Mouse (Mus musculus) kidney, embryonic 15.5 days (tissue): ENCODE data around the gene Elp5. TPM values are rescaled to one million over a fixed set of nuclear protein-coding genes. Genes with fewer than 3 reads are reported as not detected.
A peak's percentile ranks its signal among the peaks of the same experiment; 100 is the strongest.

Source experiments
- ATAC-seq: fragments of 200-750 bp; cut with Nextera tagmentation; replicated peaks from 2 replicates; pipeline ENCODE4 v1.8.0; 2017; ENCODE audit warnings: moderate TSS enrichment; ENCODE audit not compliant: low FRiP score
- H3K27ac ChIP-seq: fragments of 300-500 bp; sonication (generic); 2 replicates; pipeline ENCODE4 v1.5.1; 2015; ENCODE audit warnings: mild to moderate bottlenecking, inconsistent platforms
- H3K27me3 ChIP-seq: fragments of 300-500 bp; sonication (generic); 2 replicates; pipeline ENCODE4 v1.6.1; 2015; ENCODE audit warnings: inconsistent platforms
- H3K36me3 ChIP-seq: fragments of 300-500 bp; sonication (generic); 2 replicates; pipeline ENCODE4 v1.6.1; 2015; ENCODE audit warnings: inconsistent platforms
- H3K4me1 ChIP-seq: fragments of 300-500 bp; sonication (generic); 2 replicates; pipeline ENCODE4 v1.6.1; 2015; ENCODE audit warnings: inconsistent platforms
- H3K4me2 ChIP-seq: fragments of 300-500 bp; sonication (generic); 2 replicates; pipeline ENCODE4 v1.6.1; 2015; ENCODE audit warnings: moderate library complexity, mild to moderate bottlenecking, inconsistent platforms
- H3K4me3 ChIP-seq: fragments of 300-500 bp; sonication (generic); replicated peaks from 2 replicates; pipeline ENCODE4 v1.5.1; 2015; ENCODE audit warnings: mild to moderate bottlenecking, inconsistent platforms
- H3K9ac ChIP-seq: fragments of 300-500 bp; sonication (generic); 2 replicates; pipeline ENCODE4 v1.6.1; 2015; ENCODE audit warnings: mild to moderate bottlenecking, inconsistent platforms
- H3K9me3 ChIP-seq: fragments of 300-500 bp; sonication (generic); replicated peaks from 2 replicates; pipeline ENCODE4 v1.6.1; 2016; ENCODE audit warnings: inconsistent platforms
- WGBS: fragments of 180-500 bp; shearing (Covaris S2); methylation state at CpG from one replicate; pipeline ENCODE4 v1.1.7; 2015; ENCODE audit warnings: mixed read lengths; 5-methylcytosine and 5-hydroxymethylcytosine counted together
- polyA plus RNA-seq: library from polyadenylated mRNA; unstranded; fragments of >200 nt; fragmentation: Nextera tagmentation; extraction: Ambion mirVana; gene quantifications from 2 replicates; pipeline ENCODE4 v1.2.1, GENCODE M21; 2015

Gene Elp5
- polyA plus RNA-seq, 1 experiment from 2014 or later: 116 TPM

- H3K4me2 ChIP-seq: peak overlapping the region; percentile 69
- H3K27me3 ChIP-seq: peaks cover 12% of the 10 kb centered on the region
- under 1% methylated on average over 14 of the region's 14 CpGs for WGBS
- peak overlapping the region; percentile 94 for H3K27ac ChIP-seq
- H3K9me3 ChIP-seq: no peaks in the 10 kb centered on the region
- peak overlapping the region; percentile 62 for H3K9ac ChIP-seq
- ATAC-seq: peak; percentile 53
- H3K36me3 ChIP-seq: peaks cover 18% of the 10 kb centered on the region
- H3K4me3 ChIP-seq: peak overlapping the region; percentile 63
- H3K4me1 ChIP-seq: peaks cover 37% of the 10 kb centered on the region
Observed at GRCm38 (mm10) chr11:69948763-69949150, 33.6 kb downstream of the Elp5 start.

- peak within 1 kb of the TSS; percentile 94 for H3K27ac ChIP-seq
- no peaks in the 10 kb centered on the region for H3K9me3 ChIP-seq
- peak within 1 kb of the TSS; percentile 69 for H3K4me2 ChIP-seq
- peak; percentile 93 for ATAC-seq
- H3K4me3 ChIP-seq: peak within 1 kb of the TSS; percentile 63
- peaks cover 12% of the 10 kb centered on the region for H3K27me3 ChIP-seq
- H3K4me1 ChIP-seq: peaks cover 37% of the 10 kb centered on the region
- under 1% methylated on average over 34 of the region's 34 CpGs for WGBS
- H3K36me3 ChIP-seq: peaks cover 22% of the 10 kb centered on the region
- H3K9ac ChIP-seq: peak within 1 kb of the TSS; percentile 62
Observed at GRCm38 (mm10) chr11:69948066-69948762, 34.1 kb downstream of the Elp5 start, which contains the start of gene Slc2a4. Gene Slc2a4 (minus strand): TSS chr11:69948188.

- peak; percentile 54 for ATAC-seq
- H3K4me1 ChIP-seq: peaks cover 37% of the 10 kb centered on the region
- peak overlapping the region; percentile 94 for H3K27ac ChIP-seq
- H3K4me3 ChIP-seq: peak overlapping the region; percentile 63
- H3K9me3 ChIP-seq: no peaks in the 10 kb centered on the region
- H3K9ac ChIP-seq: peak overlapping the region; percentile 62
- H3K27me3 ChIP-seq: peaks cover 9% of the 10 kb centered on the region
- 2% methylated on average over 29 of the region's 29 CpGs for WGBS
- H3K4me2 ChIP-seq: peak overlapping the region; percentile 69
- H3K36me3 ChIP-seq: peaks cover 28% of the 10 kb centered on the region
Observed at GRCm38 (mm10) chr11:69947337-69948065, 34.8 kb downstream of the Elp5 start.

GRCm38 (mm10) chr11:69945997-69946891 is 36.1 kb downstream of the Elp5 start:
- no peaks in the 10 kb centered on the region for H3K9me3 ChIP-seq
- H3K27me3 ChIP-seq: peaks cover 3% of the 10 kb centered on the region; the same call in 1 of the 2 replicates
- H3K4me3 ChIP-seq: peak overlapping the region; percentile 63
- H3K36me3 ChIP-seq: peaks cover 31% of the 10 kb centered on the region
- 90% methylated on average over 18 of the region's 18 CpGs for WGBS
- H3K9ac ChIP-seq: peak overlapping the region; percentile 62; the same call in 1 of the 2 replicates
- peak overlapping the region; percentile 94 for H3K27ac ChIP-seq
- no peak for ATAC-seq
- peak overlapping the region; percentile 69 for H3K4me2 ChIP-seq
- peaks cover 37% of the 10 kb centered on the region for H3K4me1 ChIP-seq

GRCm38 (mm10) chr11:69945216-69945615 is 37.1 kb downstream of the Elp5 start:
- Histone ChIP-seq H3K9ac (no peak overlapping the region), H3K27me3 (no peaks in the 10 kb centered on the region), H3K36me3 (peaks cover 33% of the 10 kb centered on the region), H3K4me3 (no peak overlapping the region), H3K9me3 (no peaks in the 10 kb centered on the region), H3K4me1 (peaks cover 37% of the 10 kb centered on the region), H3K4me2 (no peak overlapping the region), H3K27ac (no peak overlapping the region)
- no peak for ATAC-seq
- 66% methylated on average over 13 of the region's 13 CpGs for WGBS

- peaks cover 26% of the 10 kb centered on the region for H3K27me3 ChIP-seq
- H3K4me2 ChIP-seq: no peak overlapping the region
- no peak overlapping the region for H3K27ac ChIP-seq
- H3K4me1 ChIP-seq: peaks cover 40% of the 10 kb centered on the region
- H3K9me3 ChIP-seq: no peaks in the 10 kb centered on the region
- ATAC-seq: no peak
- H3K36me3 ChIP-seq: peaks cover 35% of the 10 kb centered on the region
- H3K9ac ChIP-seq: no peak overlapping the region
- no peak overlapping the region for H3K4me3 ChIP-seq
- 72% methylated on average over 4 of the region's 4 CpGs for WGBS
Observed at GRCm38 (mm10) chr11:69940962-69941361, 41.4 kb downstream of the Elp5 start.

GRCm38 (mm10) chr11:69939731-69940130 is 42.6 kb downstream of the Elp5 start:
- H3K27me3 ChIP-seq: peaks cover 33% of the 10 kb centered on the region
- H3K4me3 ChIP-seq: no peak overlapping the region
- no peak overlapping the region for H3K9ac ChIP-seq
- ATAC-seq: no peak
- H3K27ac ChIP-seq: no peak overlapping the region
- H3K9me3 ChIP-seq: no peaks in the 10 kb centered on the region
- H3K36me3 ChIP-seq: peaks cover 27% of the 10 kb centered on the region
- peaks cover 45% of the 10 kb centered on the region for H3K4me1 ChIP-seq
- H3K4me2 ChIP-seq: no peak overlapping the region
- WGBS: 94% methylated on average over 17 of the region's 17 CpGs

GRCm38 (mm10) chr11:69939181-69939580 is 43.1 kb downstream of the Elp5 start:
- Histone ChIP-seq H3K4me2 (no peak overlapping the region), H3K9ac (no peak overlapping the region), H3K4me3 (no peak overlapping the region), H3K27me3 (peaks cover 34% of the 10 kb centered on the region), H3K9me3 (no peaks in the 10 kb centered on the region), H3K4me1 (peaks cover 51% of the 10 kb centered on the region), H3K27ac (no peak overlapping the region), H3K36me3 (peaks cover 22% of the 10 kb centered on the region)
- no peak for ATAC-seq
- WGBS: 54% methylated on average over 5 of the region's 5 CpGs

GRCm38 (mm10) chr11:69938401-69938979 is 43.8 kb downstream of the Elp5 start:
- no peak for ATAC-seq
- H3K4me1 ChIP-seq: peaks cover 54% of the 10 kb centered on the region
- H3K36me3 ChIP-seq: peaks cover 16% of the 10 kb centered on the region
- WGBS: 32% methylated on average over 9 of the region's 9 CpGs
- no peak overlapping the region for H3K9ac ChIP-seq
- H3K4me3 ChIP-seq: no peak overlapping the region
- H3K4me2 ChIP-seq: no peak overlapping the region
- peaks cover 34% of the 10 kb centered on the region for H3K27me3 ChIP-seq
- H3K9me3 ChIP-seq: no peaks in the 10 kb centered on the region
- 0 out of 2 replicates have a peak overlapping the region, but pooled peaks have one; percentile 37 for H3K27ac ChIP-seq

GRCm38 (mm10) chr11:69937834-69938233 is 44.5 kb downstream of the Elp5 start:
- Histone ChIP-seq H3K4me3 (no peak overlapping the region), H3K9ac (no peak overlapping the region), H3K4me2 (0 out of 2 replicates have a peak overlapping the region, but pooled peaks have one; percentile 100), H3K27me3 (peaks cover 34% of the 10 kb centered on the region), H3K9me3 (no peaks in the 10 kb centered on the region), H3K27ac (peak overlapping the region; percentile 37), H3K4me1 (peaks cover 54% of the 10 kb centered on the region), H3K36me3 (peaks cover 11% of the 10 kb centered on the region)
- ATAC-seq: no peak
- WGBS: 72% methylated on average over 5 of the region's 5 CpGs

GRCm38 (mm10) chr11:69937385-69937784 is 44.9 kb downstream of the Elp5 start:
- Histone ChIP-seq H3K4me2 (peak overlapping the region; percentile 100), H3K27ac (peak overlapping the region; percentile 37), H3K4me3 (0 out of 2 replicates have a peak overlapping the region, but pooled peaks have one; percentile 57), H3K27me3 (peaks cover 34% of the 10 kb centered on the region), H3K36me3 (peaks cover 7% of the 10 kb centered on the region; the same call in 1 of the 2 replicates), H3K9me3 (no peaks in the 10 kb centered on the region), H3K9ac (no peak overlapping the region), H3K4me1 (peaks cover 54% of the 10 kb centered on the region)
- ATAC-seq: no peak
- 39% methylated on average over 4 of the region's 4 CpGs for WGBS
